Mouse (Mus musculus) embryonic facial prominence, embryonic 10.5 days (tissue): ENCODE measurements around the gene Selenbp1. TPM values are rescaled to one million over a fixed set of nuclear protein-coding genes. Genes with fewer than 3 reads are reported as not detected.
A peak's percentile ranks its signal among the peaks of the same experiment; 100 is the strongest.
"Not testable (repeated sequence)": the region's sequence is repeated elsewhere in the genome, so short reads cannot be mapped to it uniquely, and the experiment has no call there.

Source experiments
- DNase-seq: peaks from one replicate; pipeline ENCODE4 v3.0.0-alpha.2; 2017; ENCODE audit warnings: low spot score
- H3K27ac ChIP-seq: fragments of 300-500 bp; sonication (generic); replicated peaks from 2 replicates; pipeline ENCODE4 v1.5.1; 2016; ENCODE audit warnings: mild to moderate bottlenecking
- H3K27me3 ChIP-seq: fragments of 300-500 bp; sonication (generic); replicated peaks from 2 replicates; pipeline ENCODE4 v1.6.1; 2016; ENCODE audit warnings: low read depth, mild to moderate bottlenecking; ENCODE audit not compliant: poor library complexity, severe bottlenecking
- H3K36me3 ChIP-seq: fragments of 300-500 bp; sonication (generic); replicated peaks from 2 replicates; pipeline ENCODE4 v1.6.1; 2016; ENCODE audit warnings: mild to moderate bottlenecking, moderate library complexity
- H3K4me1 ChIP-seq: fragments of 300-500 bp; sonication (generic); 2 replicates; pipeline ENCODE4 v1.6.1; 2016
- H3K4me3 ChIP-seq: fragments of 300-500 bp; sonication (generic); 2 replicates; pipeline ENCODE4 v1.5.1; 2016; ENCODE audit warnings: mild to moderate bottlenecking, moderate library complexity
- H3K9me3 ChIP-seq: fragments of 300-500 bp; sonication (generic); 2 replicates; pipeline ENCODE4 v1.6.1; 2016; ENCODE audit warnings: mild to moderate bottlenecking
- WGBS: fragments of 180-500 bp; shearing (Covaris S2); methylation state at CpG from one replicate; pipeline ENCODE4 v1.1.7; 2016; 5-methylcytosine and 5-hydroxymethylcytosine counted together
- polyA plus RNA-seq: library from polyadenylated mRNA; unstranded; fragments of >200 nt; fragmentation: Nextera tagmentation; extraction: Ambion mirVana; gene quantifications from 2 replicates; pipeline ENCODE4 v1.2.1, GENCODE M21; 2016

Selenbp1 gene
- polyA plus RNA-seq, 1 experiment from 2014 or later, result 7.7 TPM

- 89% methylated on average over 7 of the region's 7 CpGs for WGBS
- H3K36me3 ChIP-seq, H3K4me3 ChIP-seq, H3K27me3 ChIP-seq, H3K27ac ChIP-seq, DNase-seq, H3K9me3 ChIP-seq: not testable (repeated sequence)
- peaks cover 19% of the 10 kb centered on the region for H3K4me1 ChIP-seq
Measured at GRCm38 (mm10) chr3:94937194-94937593, 4.3 kb downstream of the Selenbp1 start.

DNA sequence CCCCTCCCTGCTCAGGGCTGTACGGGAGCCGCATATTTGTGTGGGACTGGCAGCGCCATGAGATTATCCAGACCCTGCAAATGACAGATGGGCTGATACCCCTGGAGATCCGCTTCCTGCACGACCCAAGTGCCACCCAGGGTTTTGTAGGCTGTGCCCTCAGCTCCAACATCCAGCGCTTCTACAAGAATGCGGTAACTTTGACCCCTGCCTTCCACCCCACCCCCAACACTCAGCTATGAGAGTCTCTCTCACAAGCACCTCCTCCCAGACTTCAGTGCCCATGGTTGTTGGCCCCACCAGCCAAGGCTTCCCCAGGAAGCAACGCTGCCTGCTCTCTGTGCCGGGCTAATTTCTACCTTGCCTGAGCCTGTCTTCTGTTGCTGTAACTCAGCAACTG is 7.2 kb downstream of the Selenbp1 start:
- DNase-seq, H3K9me3 ChIP-seq, H3K27me3 ChIP-seq, H3K4me3 ChIP-seq, H3K4me1 ChIP-seq, H3K27ac ChIP-seq, H3K36me3 ChIP-seq: not testable (repeated sequence)
- 59% methylated on average over 9 of the region's 9 CpGs for WGBS

DNA sequence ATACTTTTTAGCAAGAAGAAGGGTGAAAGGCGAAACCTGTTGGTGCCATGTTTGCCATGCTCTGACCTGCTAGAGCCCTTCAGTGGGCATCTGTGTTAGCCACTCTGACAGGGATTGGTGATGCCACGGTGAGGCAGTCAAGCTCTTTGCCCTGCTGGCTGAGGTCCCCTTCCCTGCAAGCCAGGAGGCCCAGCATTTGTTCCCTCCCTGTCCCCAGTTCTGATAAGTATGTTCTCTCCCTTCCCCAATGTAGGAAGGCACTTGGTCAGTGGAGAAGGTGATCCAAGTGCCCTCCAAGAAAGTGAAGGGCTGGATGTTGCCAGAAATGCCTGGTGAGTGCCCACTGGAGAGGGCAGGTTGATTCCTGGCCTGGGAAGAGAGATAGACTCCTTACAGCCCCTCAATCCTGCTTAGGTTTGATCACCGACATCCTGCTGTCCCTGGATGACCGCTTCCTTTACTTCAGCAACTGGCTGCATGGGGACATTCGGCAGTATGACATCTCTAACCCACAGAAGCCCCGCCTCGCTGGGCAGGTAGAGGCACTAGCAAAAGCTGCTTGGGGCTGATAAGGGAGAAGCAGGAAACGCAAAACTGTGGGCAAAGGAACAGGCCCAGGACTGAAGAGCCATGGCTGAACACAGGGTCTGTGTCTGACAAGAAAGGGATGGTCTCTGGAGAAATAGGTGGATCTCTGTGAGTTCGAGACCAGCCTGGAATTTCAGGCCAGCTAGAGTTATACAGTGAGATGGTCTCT is 9.5 kb downstream of the Selenbp1 start:
- H3K4me3 ChIP-seq, H3K9me3 ChIP-seq, H3K4me1 ChIP-seq, DNase-seq, H3K27me3 ChIP-seq, H3K27ac ChIP-seq, H3K36me3 ChIP-seq: not testable (repeated sequence)
- WGBS, result 82% methylated on average over 9 of the region's 9 CpGs

DNA sequence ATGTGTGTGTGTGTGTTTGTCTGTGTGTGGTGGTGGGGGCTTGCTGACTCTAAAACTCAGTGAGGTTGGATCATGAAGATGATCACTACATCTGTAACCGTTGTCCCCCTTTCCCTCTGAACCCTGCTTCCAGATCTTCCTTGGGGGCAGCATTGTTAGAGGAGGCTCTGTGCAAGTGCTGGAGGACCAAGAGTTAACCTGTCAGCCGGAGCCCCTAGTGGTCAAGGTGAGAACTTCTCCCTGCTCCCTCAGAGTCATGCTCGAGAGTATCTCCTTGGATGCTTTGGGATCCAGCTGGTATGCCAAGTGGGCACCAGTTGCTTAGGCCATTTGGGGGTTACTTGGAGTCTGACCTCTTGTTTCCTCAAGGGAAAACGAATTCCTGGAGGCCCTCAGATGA is 10.8 kb downstream of the Selenbp1 start:
- not testable (repeated sequence) for H3K4me1 ChIP-seq, H3K4me3 ChIP-seq, H3K27ac ChIP-seq, H3K9me3 ChIP-seq, DNase-seq, H3K27me3 ChIP-seq, H3K36me3 ChIP-seq
- WGBS, result 27% methylated on average over 4 of the region's 4 CpGs

- Histone ChIP-seq H3K36me3 (no peaks in the 10 kb centered on the region), H3K27ac (no peak overlapping the region), H3K27me3 (no peaks in the 10 kb centered on the region), H3K9me3 (no peaks in the 10 kb centered on the region), H3K4me3 (no peak overlapping the region), H3K4me1 (peaks cover 8% of the 10 kb centered on the region; the same call in 1 of the 2 replicates)
- DNase-seq, result no peak
- WGBS, result 71% methylated on average over 3 of the region's 3 CpGs
Measured at GRCm38 (mm10) chr3:94948066-94948614, 15.3 kb downstream of the Selenbp1 start.

DNA sequence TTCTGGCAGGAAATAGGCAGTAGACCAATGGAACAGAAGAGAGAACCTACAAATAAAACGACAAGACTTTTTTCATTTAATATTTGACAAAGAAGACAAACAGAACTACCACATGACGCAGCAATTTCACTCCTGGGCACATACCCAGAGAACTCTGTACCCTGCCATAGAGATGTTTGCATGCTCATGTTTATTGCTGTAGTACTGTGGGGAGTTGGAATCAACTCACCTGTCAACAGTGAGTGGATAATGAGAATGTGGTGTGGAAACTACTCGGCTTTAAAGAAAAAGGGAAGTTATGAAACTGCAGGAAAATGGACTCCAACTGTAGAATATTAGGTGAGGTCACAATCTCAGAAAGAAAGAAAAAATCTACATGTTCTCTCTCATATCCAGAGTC is 16.8 kb downstream of the Selenbp1 start:
- no peak overlapping the region for H3K27ac ChIP-seq
- no peak overlapping the region for H3K4me3 ChIP-seq
- H3K36me3 ChIP-seq, result no peaks in the 10 kb centered on the region
- no peak for DNase-seq
- H3K4me1 ChIP-seq, result peaks cover 13% of the 10 kb centered on the region
- H3K27me3 ChIP-seq, result no peaks in the 10 kb centered on the region
- H3K9me3 ChIP-seq, result no peaks in the 10 kb centered on the region
- WGBS, result 83% methylated on average over 3 of the region's 3 CpGs

DNA sequence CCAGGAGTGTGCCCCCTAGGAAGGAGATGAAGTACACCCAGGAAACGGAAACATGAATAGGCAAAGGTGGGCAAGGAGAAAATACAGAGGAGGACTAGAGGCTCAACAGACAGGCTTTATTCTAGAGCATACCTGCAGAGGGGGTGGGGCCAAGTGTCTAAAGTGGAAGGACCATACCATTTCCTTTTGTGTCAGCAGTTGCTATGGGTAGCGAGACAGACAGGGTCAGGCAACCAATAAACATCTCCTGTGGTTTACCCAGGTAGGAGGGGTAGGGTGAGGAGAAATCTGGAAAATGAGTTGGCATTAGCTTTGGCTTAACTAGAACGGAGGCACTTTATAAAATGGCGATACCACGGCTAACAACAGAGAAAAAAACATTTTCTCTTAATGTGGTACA is 19.9 kb downstream of the Selenbp1 start:
- WGBS, result 65% methylated on average over 5 of the region's 5 CpGs

DNA sequence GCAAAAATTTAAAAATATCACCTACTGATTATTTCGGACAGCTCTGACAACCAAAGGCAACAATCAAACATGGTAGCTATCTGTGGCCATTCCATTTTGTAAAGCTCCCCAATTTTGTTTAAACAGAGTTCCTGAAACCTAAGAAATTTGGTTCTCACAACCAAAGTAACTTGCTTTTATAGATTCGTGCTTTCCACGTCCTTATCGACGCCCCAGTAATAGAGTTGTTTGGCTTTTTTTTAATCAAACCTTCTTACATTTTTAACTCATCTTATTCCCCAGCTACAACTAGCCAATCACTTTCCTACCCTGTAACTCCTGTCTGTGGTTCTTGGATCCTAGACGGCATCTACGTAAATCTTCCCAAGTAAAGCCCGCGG is 20.5 kb downstream of the Selenbp1 start:
- 22% methylated on average over 9 of the region's 9 CpGs for WGBS
- Histone ChIP-seq H3K9me3 (no peaks in the 10 kb centered on the region), H3K4me3 (peak overlapping the region; percentile 83)

More for the DNA sequence above, 19.9 kb downstream of the Selenbp1 start:
- Histone ChIP-seq H3K27ac (peak overlapping the region; percentile 97), H3K4me1 (peaks cover 22% of the 10 kb centered on the region), H3K27me3 (no peaks in the 10 kb centered on the region), H3K4me3 (peak overlapping the region; percentile 83), H3K9me3 (no peaks in the 10 kb centered on the region), H3K36me3 (peaks cover 29% of the 10 kb centered on the region)
- no peak for DNase-seq

GRCm38 (mm10) chr3:94953764-94954616 is 21.1 kb downstream of the Selenbp1 start, which contains the start of gene Rfx5:
Gene Rfx5, plus strand, starts transcription at chr3:94954075.
- DNase-seq, result peak; percentile 93
- peaks cover 22% of the 10 kb centered on the region for H3K4me1 ChIP-seq
- peaks cover 40% of the 10 kb centered on the region for H3K36me3 ChIP-seq
- peak within 1 kb of the TSS; percentile 83 for H3K4me3 ChIP-seq
- H3K27me3 ChIP-seq, result no peaks in the 10 kb centered on the region
- no peaks in the 10 kb centered on the region for H3K9me3 ChIP-seq
- WGBS, result under 1% methylated on average over 50 of the region's 50 CpGs
- H3K27ac ChIP-seq, result peak within 1 kb of the TSS; percentile 97

More for the DNA sequence above, 20.5 kb downstream of the Selenbp1 start:
- Histone ChIP-seq H3K27ac (peak overlapping the region; percentile 97), H3K27me3 (no peaks in the 10 kb centered on the region), H3K4me1 (peaks cover 22% of the 10 kb centered on the region), H3K36me3 (peaks cover 34% of the 10 kb centered on the region)
- no peak for DNase-seq

GRCm38 (mm10) chr3:94958295-94958694 is 25.4 kb downstream of the Selenbp1 start:
- H3K4me1 ChIP-seq, result peaks cover 12% of the 10 kb centered on the region
- H3K27me3 ChIP-seq, result no peaks in the 10 kb centered on the region
- H3K27ac ChIP-seq, result no peak overlapping the region
- H3K9me3 ChIP-seq, result no peaks in the 10 kb centered on the region
- WGBS, result 89% methylated on average over 8 of the region's 8 CpGs
- H3K36me3 ChIP-seq, result peaks cover 47% of the 10 kb centered on the region
- H3K4me3 ChIP-seq, result no peak overlapping the region
- DNase-seq, result no peak

DNA sequence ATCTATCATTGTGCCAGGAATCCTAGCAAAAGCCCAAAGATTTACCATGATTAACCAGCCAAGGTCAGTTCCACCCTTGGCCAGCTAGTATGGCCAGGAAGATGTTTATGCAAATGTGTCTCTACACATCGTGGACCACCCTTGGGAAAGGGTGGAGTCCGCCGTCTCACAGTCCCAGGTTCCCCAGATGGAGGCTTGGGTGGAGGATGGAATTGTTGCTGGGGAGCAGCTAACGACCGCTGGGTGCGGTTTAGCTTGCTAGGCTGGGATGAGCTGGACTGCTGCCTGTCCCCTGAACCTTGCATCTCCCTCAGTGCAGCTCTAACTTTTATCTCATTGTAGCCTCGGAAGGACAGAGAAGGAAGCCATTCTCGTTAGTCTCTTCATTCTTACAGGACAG is 27.0 kb downstream of the Selenbp1 start:
- 58% methylated on average over 8 of the region's 8 CpGs for WGBS
- peaks cover 47% of the 10 kb centered on the region for H3K36me3 ChIP-seq

DNA sequence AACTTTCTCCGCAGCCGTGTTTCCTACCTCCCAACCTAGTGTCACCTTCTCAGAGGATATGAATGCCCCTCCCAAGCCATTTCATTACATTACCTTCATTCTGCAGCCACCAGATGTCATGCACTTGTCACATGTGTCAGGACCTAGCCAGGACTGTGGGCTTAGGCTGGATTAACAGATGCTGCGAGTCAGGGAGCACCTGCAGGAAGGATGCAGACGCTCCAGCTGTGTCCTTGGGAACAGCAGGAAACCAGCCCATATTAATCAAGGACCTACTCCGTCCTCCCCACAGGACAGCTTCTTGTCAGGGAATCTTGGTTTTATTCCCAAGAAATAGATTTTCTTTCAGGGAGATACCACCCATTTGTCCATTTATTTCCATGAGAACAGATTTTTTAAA is 27.5 kb downstream of the Selenbp1 start:
- 49% methylated on average over 5 of the region's 5 CpGs for WGBS
- no peaks in the 10 kb centered on the region for H3K9me3 ChIP-seq
- no peak for DNase-seq
- H3K27ac ChIP-seq, result no peak overlapping the region
- H3K36me3 ChIP-seq, result peaks cover 43% of the 10 kb centered on the region
- H3K4me3 ChIP-seq, result no peak overlapping the region
- no peaks in the 10 kb centered on the region for H3K27me3 ChIP-seq
- H3K4me1 ChIP-seq, result peaks cover 2% of the 10 kb centered on the region; the same call in 1 of the 2 replicates

More for the DNA sequence above, 27.0 kb downstream of the Selenbp1 start:
- no peak for DNase-seq
- H3K27me3 ChIP-seq, result no peaks in the 10 kb centered on the region
- no peaks in the 10 kb centered on the region for H3K9me3 ChIP-seq
- H3K4me3 ChIP-seq, result no peak overlapping the region
- no peak overlapping the region for H3K27ac ChIP-seq
- H3K4me1 ChIP-seq, result peaks cover 7% of the 10 kb centered on the region
